Mouse (Mus musculus) left cerebral cortex, postnatal 10 days (tissue): ENCODE measurements around the gene Tns1. TPM values are rescaled to one million over a fixed set of nuclear protein-coding genes. Genes with fewer than 3 reads are reported as not detected.

Experiments used
- DNase-seq, 2 experiments: peaks; one replicate each; pipeline ENCODE4 v3.0.0; 2021 to 2022; ENCODE audit warnings: low spot score in 2 of 2, mixed read lengths in 1 of 2; ENCODE audit errors: extremely low spot score in 1 of 2
- intact Hi-C: fragments of 180-260 bp; cut with DNase I; formaldehyde crosslinking; loops from one replicate; pipeline ENCODE4 v1.15.1; 2025
- total RNA-seq, 2 experiments: library from RNA; stranded (reverse); gene quantifications; 2 replicates each; pipeline ENCODE4 v1.2.3; 2021

Gene Tns1
- total RNA-seq, 2 experiments from 2014 or later: 29.3 to 29.8 TPM

GRCm38 (mm10) chr1:74044421-74044820 is 79.8 kb downstream of the Tns1 start:
- no peak for DNase-seq
- intact Hi-C loops: no loop called here

- no peak for DNase-seq
- intact Hi-C loops: no loop called here
Observed at GRCm38 (mm10) chr1:74043584-74044105, 80.6 kb downstream of the Tns1 start.

GRCm38 (mm10) chr1:74042711-74043467 is 81.4 kb downstream of the Tns1 start:
- intact Hi-C loops: no loop called here
- no peak for DNase-seq

- intact Hi-C loops: no loop called here
- no peak for DNase-seq
Observed at GRCm38 (mm10) chr1:74041692-74042091, 82.6 kb downstream of the Tns1 start.

- DNase-seq: no peak
- intact Hi-C loops: no loop called here
Observed at GRCm38 (mm10) chr1:74041178-74041577, 83.1 kb downstream of the Tns1 start.

GRCm38 (mm10) chr1:74036560-74037390 is 87.5 kb downstream of the Tns1 start:
- DNase-seq: peak in 1 of 2 experiments; percentile 72
- intact Hi-C loops: no loop called here

GRCm38 (mm10) chr1:74035912-74036489 is 88.2 kb downstream of the Tns1 start:
- DNase-seq: no peak
- intact Hi-C loops: no loop called here

- DNase-seq: no peak
- intact Hi-C loops: no loop called here
Observed at GRCm38 (mm10) chr1:74035487-74035886, 88.8 kb downstream of the Tns1 start.

- DNase-seq: peak in 1 of 2 experiments; percentile 67
- intact Hi-C loops: no loop called here
Observed at GRCm38 (mm10) chr1:74034736-74035135, 89.5 kb downstream of the Tns1 start.

GRCm38 (mm10) chr1:74034211-74034610 is 90.0 kb downstream of the Tns1 start:
- intact Hi-C loops: no loop called here
- DNase-seq: no peak

- no peak for DNase-seq
Observed at GRCm38 (mm10) chr1:74033407-74033806, 90.8 kb downstream of the Tns1 start.

GRCm38 (mm10) chr1:74032966-74033365 is 91.3 kb downstream of the Tns1 start:
- intact Hi-C loops: no loop called here
- DNase-seq: peak in 1 of 2 experiments; percentile 24

More at GRCm38 (mm10) chr1:74033407-74033806, 90.8 kb downstream of the Tns1 start:
- intact Hi-C loops: no loop called here

GRCm38 (mm10) chr1:74031771-74032609 is 92.3 kb downstream of the Tns1 start:
- intact Hi-C loops: no loop called here
- DNase-seq: peak in 1 of 2 experiments; percentile 65

- intact Hi-C loops: no loop called here
- DNase-seq: peak in 1 of 2 experiments; percentile 64
Observed at GRCm38 (mm10) chr1:74030901-74031360, 93.3 kb downstream of the Tns1 start.

- intact Hi-C loops: no loop called here
Observed at GRCm38 (mm10) chr1:74030285-74030684, 94.0 kb downstream of the Tns1 start.

GRCm38 (mm10) chr1:74029669-74030068 is 94.6 kb downstream of the Tns1 start:
- no peak for DNase-seq
- intact Hi-C loops: no loop called here

More at GRCm38 (mm10) chr1:74030285-74030684, 94.0 kb downstream of the Tns1 start:
- DNase-seq: no peak

- DNase-seq: no peak
- intact Hi-C loops: no loop called here
Observed at GRCm38 (mm10) chr1:74028881-74029266, 95.4 kb downstream of the Tns1 start.

- DNase-seq: no peak
- intact Hi-C loops: no loop called here
Observed at GRCm38 (mm10) chr1:74028118-74028880, 96.0 kb downstream of the Tns1 start.
